ENCODE assay signal across 13 mouse cellular contexts in genomic region chr19:56300835-56301234, GRCm38 (mm10). TPM values are rescaled to one million over a fixed set of nuclear protein-coding genes. Genes with fewer than 3 reads are reported as not detected.
A peak's percentile ranks its signal among the peaks of the same experiment; 100 is the strongest.
DNase-seq lines count a peak whose midpoint lies in the region; ATAC-seq lines count a peak whose summit lies in the region.
"Had no signal": no experiment of that assay in that cellular context is flagged by ENCODE, and none has a peak within 500 bp of the region (broad histone marks: within the 10 kb centered on the region; RNA-seq: fewer than 3 reads in every experiment).

No protein-coding gene starts in this region.

- peak; percentile 36 for DNase-seq in adrenal gland, adult 2 months
- DNase-seq in adrenal gland, postnatal 14 days: peak; percentile 71
- DNase-seq in left cerebral cortex, postnatal 14 days (ENCODE audit: low spot score in 2 of 2): no peak
- DNase-seq in urinary bladder, postnatal 25 days (ENCODE audit: low spot score): no peak
- DNase-seq: kidney, postnatal 36 days; liver, embryonic 13.5 days; thymus, postnatal 36 days had no signal

- no peaks in the 10 kb centered on the region for H3K9me3 ChIP-seq in hindbrain, embryonic 16.5 days (ENCODE audit: control insufficient read depth, low read length)
- H3K9me3 ChIP-seq in hindbrain, embryonic 12.5 days (replicated peaks): no peaks in the 10 kb centered on the region
- H3K9me3 ChIP-seq in heart, embryonic 14.5 days (ENCODE audit: control insufficient read depth, low read length): no peaks in the 10 kb centered on the region
- H3K9me3 ChIP-seq: heart, embryonic 15.5 days; liver, embryonic 13.5 days; neural tube, embryonic 12.5 days had no signal

- no peak overlapping the region for H3K4me3 ChIP-seq in hindbrain, embryonic 16.5 days (ENCODE audit: low read length)
- H3K4me3 ChIP-seq in hindbrain, embryonic 12.5 days: no peak overlapping the region
- H3K4me3 ChIP-seq in heart, embryonic 14.5 days (ENCODE audit: control insufficient read depth in 1 of 2, insufficient read depth in 1 of 2, low read depth in 1 of 2, low read length in 2 of 2): no peak overlapping the region
- H3K4me3 ChIP-seq: heart, embryonic 15.5 days; liver, embryonic 13.5 days; neural tube, embryonic 12.5 days had no signal

- intact Hi-C loops in left cerebral cortex, postnatal 14 days (cut with DNase I): no loop called here

- H3K27ac ChIP-seq in hindbrain, embryonic 16.5 days (ENCODE audit: low read depth, low read length): no peak overlapping the region
- no peak overlapping the region for H3K27ac ChIP-seq in hindbrain, embryonic 12.5 days
- no peak overlapping the region for H3K27ac ChIP-seq in heart, embryonic 14.5 days (replicated peaks in 1 of 2; ENCODE audit: control insufficient read depth in 1 of 2, insufficient read depth in 1 of 2, low read depth in 2 of 2, low read length in 2 of 2)
- H3K27ac ChIP-seq: heart, embryonic 15.5 days; liver, embryonic 13.5 days; neural tube, embryonic 12.5 days had no signal

- no peaks in the 10 kb centered on the region; the same call in 1 of the 2 replicates for H3K4me1 ChIP-seq in hindbrain, embryonic 16.5 days (ENCODE audit: control insufficient read depth, insufficient read depth, low read depth, low read length)
- H3K4me1 ChIP-seq in hindbrain, embryonic 12.5 days: peaks cover 4% of the 10 kb centered on the region; the same call in 1 of the 2 replicates
- no peaks in the 10 kb centered on the region for H3K4me1 ChIP-seq in heart, embryonic 14.5 days (ENCODE audit: control insufficient read depth in 2 of 2, insufficient read depth in 2 of 2, low read length in 2 of 2)
- H3K4me1 ChIP-seq: heart, embryonic 15.5 days; liver, embryonic 13.5 days had no signal

- H3K27me3 ChIP-seq in hindbrain, embryonic 16.5 days (replicated peaks; ENCODE audit: control insufficient read depth, insufficient read depth, low read length): no peaks in the 10 kb centered on the region
- no peaks in the 10 kb centered on the region for H3K27me3 ChIP-seq in hindbrain, embryonic 12.5 days
- H3K27me3 ChIP-seq in heart, embryonic 14.5 days (ENCODE audit: control insufficient read depth, insufficient read depth, low read length): no peaks in the 10 kb centered on the region
- H3K27me3 ChIP-seq: heart, embryonic 15.5 days; liver, embryonic 13.5 days; neural tube, embryonic 12.5 days had no signal

- WGBS in hindbrain, embryonic 16.5 days: 36% methylated on average over 11 of the region's 11 CpGs
- WGBS in hindbrain, embryonic 12.5 days: 59% methylated on average over 11 of the region's 11 CpGs
- WGBS in heart, embryonic 14.5 days: 62% methylated on average over 11 of the region's 11 CpGs

- no peak overlapping the region for H3K4me2 ChIP-seq in hindbrain, embryonic 16.5 days (ENCODE audit: low read length)
- no peak overlapping the region for H3K4me2 ChIP-seq in hindbrain, embryonic 12.5 days (replicated peaks)
- no peak overlapping the region for H3K4me2 ChIP-seq in heart, embryonic 14.5 days (ENCODE audit: low read length)
- H3K4me2 ChIP-seq: heart, embryonic 15.5 days; liver, embryonic 13.5 days; neural tube, embryonic 12.5 days had no signal

- ATAC-seq in hindbrain, embryonic 16.5 days: peak; percentile 80
- no peak for ATAC-seq in hindbrain, embryonic 12.5 days (ENCODE audit: low FRiP score)
- ATAC-seq in heart, embryonic 14.5 days (ENCODE audit: insufficient number of reproducible peaks, insufficient read depth, low FRiP score, low read depth): 0 out of 2 replicates have a peak, but pooled peaks have one; percentile 9

- H3K36me3 ChIP-seq in hindbrain, embryonic 16.5 days (ENCODE audit: control insufficient read depth, insufficient read depth, low read length): no peaks in the 10 kb centered on the region
- H3K36me3 ChIP-seq in hindbrain, embryonic 12.5 days: no peaks in the 10 kb centered on the region
- no peaks in the 10 kb centered on the region for H3K36me3 ChIP-seq in heart, embryonic 14.5 days (ENCODE audit: control insufficient read depth, insufficient read depth, low read length)
- H3K36me3 ChIP-seq: heart, embryonic 15.5 days; liver, embryonic 13.5 days; neural tube, embryonic 12.5 days had no signal

- H3K9ac ChIP-seq in hindbrain, embryonic 16.5 days (ENCODE audit: low read depth, low read length): no peak overlapping the region
- no peak overlapping the region for H3K9ac ChIP-seq in hindbrain, embryonic 12.5 days
- no peak overlapping the region for H3K9ac ChIP-seq in heart, embryonic 14.5 days (ENCODE audit: low read length)
- H3K9ac ChIP-seq: heart, embryonic 15.5 days; liver, embryonic 13.5 days; neural tube, embryonic 12.5 days had no signal

RNA-seq across cellular contexts. Expression of gene Habp2, which starts 13.9 kb away (rescaled TPM):
- polyA plus RNA-seq in hindbrain, embryonic 16.5 days (2015; fragmentation: Nextera tagmentation; extraction: Ambion mirVana): 0.07 TPM in 1 of 2 replicates, not detected in the other
- 0.08 TPM in 1 of 2 replicates, not detected in the other for polyA plus RNA-seq in hindbrain, embryonic 12.5 days (2016; fragmentation: Nextera tagmentation; extraction: Ambion mirVana)
- under 1 TPM; 0.24 to 0.43 TPM for total RNA-seq in adrenal gland, adult 2 months (2021)
- polyA plus RNA-seq in adrenal gland, adult 2 months (2012; rRNA removed): 0.35 TPM in 1 of 2 replicates, not detected in the other
- total RNA-seq in adrenal gland, postnatal 14 days (2021): 0.86 and 19.1 TPM in 2 replicates
- polyA plus RNA-seq in heart, embryonic 14.5 days (2014; fragmentation: Nextera tagmentation; extraction: Ambion mirVana): 1.7 TPM in 2 replicates
- total RNA-seq in left cerebral cortex, postnatal 14 days (2021): not detected
- total RNA-seq: megakaryocyte, adult 5-6 weeks had no signal
- polyA plus RNA-seq: neural tube, embryonic 12.5 days had no signal

Comparison
In these comparisons a context has a peak if more than half of its experiments do, and no peak if none do; other contexts are left out.
1. DNase-seq: peak in adrenal gland, adult 2 months (single experiment) and adrenal gland, postnatal 14 days (single experiment); none in left cerebral cortex, postnatal 14 days (0 of 2) and urinary bladder, postnatal 25 days (single experiment).